Mouse (Mus musculus) G1E (cell line): ENCODE data around the gene Tbc1d23.

Experiments
- CTCF ChIP-seq: IDR thresholded peaks from 2 replicates; pipeline ENCODE4 v1.5.1; 2012; ENCODE audit warnings: low read depth, low read length, inconsistent platforms, mixed read lengths
- GATA1 ChIP-seq: IDR thresholded peaks from 2 replicates; pipeline ENCODE4 v1.6.1; 2012; ENCODE audit warnings: borderline replicate concordance, low read length, inconsistent platforms, mixed read lengths
- GATA2 ChIP-seq: IDR thresholded peaks from 2 replicates; pipeline ENCODE4 v1.6.1; 2012; ENCODE audit warnings: low read depth, low read length, inconsistent platforms, borderline replicate concordance
- POLR2AphosphoS5 ChIP-seq: IDR thresholded peaks from 2 replicates; pipeline ENCODE4 v1.6.1; 2012; ENCODE audit warnings: low read depth, low read length, inconsistent platforms; ENCODE audit not compliant: insufficient replicate concordance

GRCm38 (mm10) chr16:57280221-57281217, 49.2 kb upstream of the Tbc1d23 start:
- TF ChIP-seq CTCF = no peak
- TF ChIP-seq GATA1 = no peak
- TF ChIP-seq POLR2AphosphoS5 = no peak
- no peak for TF ChIP-seq GATA2
